Mouse (Mus musculus) kidney, adult 2 months (tissue): Measurements from ENCODE around the gene Blm.

Experiments used
- CTCF ChIP-seq: fragments of 200-500 bp; conservative IDR thresholded peaks from 2 replicates; pipeline ENCODE4 v1.5.1; 2011; ENCODE audit warnings: low read depth, mild to moderate bottlenecking, control low read depth, low read length, moderate library complexity, mixed read lengths; ENCODE audit not compliant: insufficient read depth, insufficient read length
- POLR2A ChIP-seq: fragments of 200-500 bp; IDR thresholded peaks from one replicate; pipeline ENCODE4 v1.6.1; 2011; ENCODE audit warnings: low read depth, low read length, control low read depth

- TF ChIP-seq CTCF (no peak), POLR2A (no peak)
Measured at GRCm38 (mm10) chr7:80561931-80562330, 27.0 kb upstream of the Blm start.
